Mouse (Mus musculus) frontal cortex, postnatal 25 days (tissue): ENCODE results near the gene Cracr2b.

Experiments used
- DNase-seq, 2 experiments: peaks; one replicate each; pipeline ENCODE4 v3.0.0; 2022; ENCODE audit warnings: low spot score in 2 of 2

Gene Cracr2b

GRCm38 (mm10) chr7:141460391-141461113 is at the start of gene Cracr2b:
TSS of gene Cracr2b (plus strand) at chr7:141461094.
- no peak for DNase-seq

GRCm38 (mm10) chr7:141411667-141412066 is 49.2 kb upstream of the Cracr2b start:
- no peak for DNase-seq

GRCm38 (mm10) chr7:141413331-141413730 is 47.6 kb upstream of the Cracr2b start:
- DNase-seq = no peak

- DNase-seq = peak; percentile 97 to 99
Observed at GRCm38 (mm10) chr7:141413809-141414584, 46.9 kb upstream of the Cracr2b start, which contains the start of gene Gatd1. TSS of gene Gatd1 (minus strand) at chr7:141414136.

- DNase-seq = no peak
Observed at GRCm38 (mm10) chr7:141416144-141416841, 44.6 kb upstream of the Cracr2b start.

- DNase-seq = no peak
Observed at GRCm38 (mm10) chr7:141417731-141418681, 42.9 kb upstream of the Cracr2b start.

GRCm38 (mm10) chr7:141418970-141419369 is 41.9 kb upstream of the Cracr2b start:
- DNase-seq = no peak

GRCm38 (mm10) chr7:141420030-141420702 is 40.7 kb upstream of the Cracr2b start:
- no peak for DNase-seq

- no peak for DNase-seq
Observed at GRCm38 (mm10) chr7:141423811-141424210, 37.1 kb upstream of the Cracr2b start.

GRCm38 (mm10) chr7:141426948-141427730 is 33.8 kb upstream of the Cracr2b start:
- no peak for DNase-seq

GRCm38 (mm10) chr7:141428701-141429100 is 32.2 kb upstream of the Cracr2b start:
- no peak for DNase-seq

GRCm38 (mm10) chr7:141429310-141429709 is 31.6 kb upstream of the Cracr2b start, which contains the start of gene Cend1:
TSS of gene Cend1 (minus strand) at chr7:141429491.
- DNase-seq = peak; percentile 73 to 79

- no peak for DNase-seq
Observed at GRCm38 (mm10) chr7:141429840-141430584, 30.9 kb upstream of the Cracr2b start.

- DNase-seq = no peak
Observed at GRCm38 (mm10) chr7:141430585-141431240, 30.2 kb upstream of the Cracr2b start.

GRCm38 (mm10) chr7:141431434-141432185 is 29.3 kb upstream of the Cracr2b start:
- no peak for DNase-seq

- no peak for DNase-seq
Observed at GRCm38 (mm10) chr7:141432186-141432611, 28.7 kb upstream of the Cracr2b start.

- DNase-seq = no peak
Observed at GRCm38 (mm10) chr7:141432741-141433516, 28.0 kb upstream of the Cracr2b start.
